Mouse (Mus musculus): ENCODE data around the gene Rexo5.

- no peak for TF ChIP-seq CTCF (IDR thresholded peaks at IDR 0.05; ENCODE audit: extremely low read depth, insufficient read depth, low read length)
- TF ChIP-seq POLR2A (IDR thresholded peaks at IDR 0.05; ENCODE audit: extremely low read depth, insufficient read depth, low read length), result no peak
These were observed 68.4 kb downstream of the Rexo5 start for GRCm38 (mm10) chr7:119862167-119862566.

Measured in cortical plate, adult 2 months (tissue).